Mouse (Mus musculus) brain, adult 2 months (tissue): ENCODE measurements around the gene Synj2.

Experiments
- DNase-seq: peaks from one replicate; pipeline ENCODE4 v3.0.0; 2011; ENCODE audit warnings: low read depth, low spot score

Gene Synj2

GRCm38 (mm10) chr17:6036872-6037271 lies 95.8 kb downstream of the Synj2 start:
- DNase-seq, result no peak

- no peak for DNase-seq
Measured at GRCm38 (mm10) chr17:6037507-6037906, 96.4 kb downstream of the Synj2 start.

GRCm38 (mm10) chr17:6052801-6053200 lies 111.7 kb downstream of the Synj2 start:
- DNase-seq, result no peak

GRCm38 (mm10) chr17:6054934-6055355 lies 113.9 kb downstream of the Synj2 start:
- DNase-seq, result peak; percentile 82

GRCm38 (mm10) chr17:6062793-6063192 lies 121.7 kb downstream of the Synj2 start:
- DNase-seq, result no peak

GRCm38 (mm10) chr17:6063532-6063931 lies 122.5 kb downstream of the Synj2 start:
- no peak for DNase-seq

- no peak for DNase-seq
Measured at GRCm38 (mm10) chr17:6066021-6066420, 124.9 kb downstream of the Synj2 start.

GRCm38 (mm10) chr17:6067613-6068012 lies 126.5 kb downstream of the Synj2 start:
- no peak for DNase-seq

- no peak for DNase-seq
Measured at GRCm38 (mm10) chr17:6069866-6070265, 128.8 kb downstream of the Synj2 start.

GRCm38 (mm10) chr17:6073405-6073804 lies 132.3 kb downstream of the Synj2 start:
- no peak for DNase-seq

- peak; percentile 98 for DNase-seq
Measured at GRCm38 (mm10) chr17:6079287-6080122, 138.4 kb downstream of the Synj2 start, which contains the start of the genes Serac1 and Gtf2h5. Serac1 (minus strand) TSS chr17:6079741. Gtf2h5 (plus strand) TSS chr17:6079786.

- peak; percentile 41 for DNase-seq
Measured at GRCm38 (mm10) chr17:6083323-6083890, 142.3 kb downstream of the Synj2 start.

- DNase-seq, result no peak
Measured at GRCm38 (mm10) chr17:6091604-6092003, 150.5 kb downstream of the Synj2 start.
